Mouse (Mus musculus) neural tube, embryonic 13.5 days (tissue): ENCODE measurements at regions not wholly inside any gene's neighbourhood (a gene's known extent, or its start where the extent isn't known, plus 50 kb on each side); places are given as distances from the start of the nearest gene placed in this dataset.

Experiments
- ATAC-seq: fragments of 200-750 bp; cut with Nextera tagmentation; 2 replicates; pipeline ENCODE4 v1.8.0; 2017; ENCODE audit warnings: low read depth, mild to moderate bottlenecking, moderate TSS enrichment, moderate library complexity
- H3K27ac ChIP-seq: fragments of 300-500 bp; sonication (generic); replicated peaks from 2 replicates; pipeline ENCODE4 v1.5.1; 2015; ENCODE audit warnings: moderate library complexity, mild to moderate bottlenecking, inconsistent platforms
- H3K27me3 ChIP-seq: fragments of 300-500 bp; sonication (generic); 2 replicates; pipeline ENCODE4 v1.6.1; 2015; ENCODE audit warnings: mild to moderate bottlenecking, inconsistent platforms
- H3K36me3 ChIP-seq: fragments of 300-500 bp; sonication (generic); 2 replicates; pipeline ENCODE4 v1.6.1; 2015; ENCODE audit warnings: mild to moderate bottlenecking, inconsistent platforms
- H3K4me1 ChIP-seq: fragments of 300-500 bp; sonication (generic); replicated peaks from 2 replicates; pipeline ENCODE4 v1.6.1; 2015; ENCODE audit warnings: inconsistent platforms
- H3K4me2 ChIP-seq: fragments of 300-500 bp; sonication (generic); 2 replicates; pipeline ENCODE4 v1.6.1; 2015; ENCODE audit warnings: inconsistent platforms, mild to moderate bottlenecking, moderate library complexity
- H3K4me3 ChIP-seq: fragments of 300-500 bp; sonication (generic); 2 replicates; pipeline ENCODE4 v1.5.1; 2015; ENCODE audit warnings: mild to moderate bottlenecking, inconsistent platforms
- H3K9ac ChIP-seq: fragments of 300-500 bp; sonication (generic); 2 replicates; pipeline ENCODE4 v1.6.1; 2015; ENCODE audit warnings: moderate library complexity, mild to moderate bottlenecking, inconsistent platforms
- H3K9me3 ChIP-seq: fragments of 300-500 bp; sonication (generic); 2 replicates; pipeline ENCODE4 v1.6.1; 2016; ENCODE audit warnings: inconsistent platforms
- whole genome bisulfite sequencing: fragments of 180-500 bp; shearing (Covaris S2); methylation state at CpG from one replicate; pipeline ENCODE4 v1.1.7; 2015; 5-methylcytosine and 5-hydroxymethylcytosine counted together

DNA sequence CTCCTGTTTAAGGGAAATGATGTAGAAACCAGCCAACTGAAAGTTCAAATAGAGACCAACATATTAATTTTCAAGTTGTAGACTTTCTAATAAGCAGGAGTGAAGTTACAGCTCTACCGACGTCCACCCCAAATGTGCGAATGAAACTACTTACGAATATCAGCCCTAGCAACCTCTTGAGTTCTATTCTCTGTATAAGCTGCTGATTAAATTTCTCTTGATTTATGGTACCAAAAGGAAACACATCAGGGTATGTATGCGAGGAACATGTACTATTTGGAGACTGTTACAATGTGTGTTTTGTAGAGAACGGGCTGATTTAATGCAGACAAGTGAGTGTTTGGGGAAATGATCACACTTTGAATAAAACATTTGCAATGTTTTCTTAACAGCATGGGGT, 412.9 kb downstream of the Cd109 start:
- no peak for ATAC-seq
- H3K9ac ChIP-seq: no peak overlapping the region
- no peak overlapping the region for H3K4me3 ChIP-seq
- no peak overlapping the region for H3K4me2 ChIP-seq
- H3K9me3 ChIP-seq: no peaks in the 10 kb centered on the region
- H3K4me1 ChIP-seq: no peaks in the 10 kb centered on the region
- no peaks in the 10 kb centered on the region for H3K27me3 ChIP-seq
- no peak overlapping the region for H3K27ac ChIP-seq
- WGBS: 79% methylated on average over 6 of the region's 6 CpGs
- no peaks in the 10 kb centered on the region for H3K36me3 ChIP-seq

GRCm38 (mm10) chr9:79029456-79029855, 414.1 kb downstream of the Cd109 start:
- H3K4me3 ChIP-seq: no peak overlapping the region
- WGBS: 80% methylated on average over 9 of the region's 9 CpGs
- no peak overlapping the region for H3K27ac ChIP-seq
- no peak overlapping the region for H3K9ac ChIP-seq
- H3K4me1 ChIP-seq: no peaks in the 10 kb centered on the region
- ATAC-seq: no peak
- H3K4me2 ChIP-seq: no peak overlapping the region
- H3K9me3 ChIP-seq: no peaks in the 10 kb centered on the region
- H3K27me3 ChIP-seq: no peaks in the 10 kb centered on the region
- no peaks in the 10 kb centered on the region for H3K36me3 ChIP-seq

- H3K9me3 ChIP-seq: no peaks in the 10 kb centered on the region
- 82% methylated on average over 2 of the region's 2 CpGs for WGBS
- H3K36me3 ChIP-seq: no peaks in the 10 kb centered on the region
- H3K4me1 ChIP-seq: no peaks in the 10 kb centered on the region
- H3K9ac ChIP-seq: no peak overlapping the region
- H3K4me2 ChIP-seq: no peak overlapping the region
- H3K27ac ChIP-seq: no peak overlapping the region
- no peak for ATAC-seq
- no peaks in the 10 kb centered on the region for H3K27me3 ChIP-seq
- no peak overlapping the region for H3K4me3 ChIP-seq
Measured at GRCm38 (mm10) chr9:79035677-79036076, 420.3 kb downstream of the Cd109 start.

DNA sequence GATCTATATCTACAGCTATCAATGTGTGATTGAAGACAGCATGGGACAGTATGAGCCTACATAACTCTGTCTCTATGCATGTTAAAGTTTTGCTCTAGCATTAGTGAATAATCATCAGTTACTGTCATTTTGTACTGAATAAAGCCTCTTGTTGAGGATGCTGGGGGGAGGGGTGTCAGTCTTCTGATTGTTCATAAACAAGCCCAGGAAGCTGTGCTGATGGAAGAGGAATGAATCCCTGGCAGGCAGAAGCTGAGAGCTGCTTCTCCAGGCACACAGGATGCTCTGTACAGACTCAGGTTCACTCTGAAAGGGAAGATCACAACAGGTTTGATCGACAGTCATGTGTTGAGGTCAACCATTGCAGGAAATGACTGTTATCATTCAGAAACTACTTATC, 421.7 kb downstream of the Cd109 start:
- no peak overlapping the region for H3K9ac ChIP-seq
- 86% methylated on average over 1 of the region's 1 CpGs for WGBS
- H3K4me2 ChIP-seq: no peak overlapping the region
- H3K9me3 ChIP-seq: no peaks in the 10 kb centered on the region
- no peak overlapping the region for H3K27ac ChIP-seq
- ATAC-seq: no peak
- H3K27me3 ChIP-seq: no peaks in the 10 kb centered on the region
- H3K36me3 ChIP-seq: no peaks in the 10 kb centered on the region
- H3K4me1 ChIP-seq: no peaks in the 10 kb centered on the region
- no peak overlapping the region for H3K4me3 ChIP-seq

DNA sequence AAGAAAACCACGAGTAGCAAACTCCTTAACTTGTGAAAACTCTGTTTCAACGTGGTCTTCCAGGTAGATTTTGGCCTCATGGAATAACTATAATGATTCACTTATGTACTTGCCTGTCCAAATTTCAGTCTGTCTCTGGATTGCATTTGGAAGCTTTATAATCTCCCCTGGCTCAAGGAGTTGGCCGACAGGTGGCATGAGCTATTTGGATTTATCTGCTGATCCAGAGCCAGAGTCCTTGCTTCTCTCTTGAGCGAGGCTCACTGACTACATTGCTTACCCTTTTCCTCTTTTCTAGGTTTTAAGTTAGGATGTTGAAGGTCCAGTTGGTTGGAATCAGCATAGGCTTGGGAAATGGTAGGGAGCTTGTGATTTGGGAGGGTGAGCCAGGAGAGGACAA, 423.6 kb downstream of the Cd109 start:
- 90% methylated on average over 4 of the region's 4 CpGs for WGBS
- no peaks in the 10 kb centered on the region for H3K4me1 ChIP-seq
- no peaks in the 10 kb centered on the region for H3K36me3 ChIP-seq
- no peak overlapping the region for H3K4me3 ChIP-seq
- H3K9me3 ChIP-seq: no peaks in the 10 kb centered on the region
- no peak overlapping the region for H3K27ac ChIP-seq
- no peak for ATAC-seq
- H3K4me2 ChIP-seq: no peak overlapping the region
- no peaks in the 10 kb centered on the region for H3K27me3 ChIP-seq
- no peak overlapping the region for H3K9ac ChIP-seq

DNA sequence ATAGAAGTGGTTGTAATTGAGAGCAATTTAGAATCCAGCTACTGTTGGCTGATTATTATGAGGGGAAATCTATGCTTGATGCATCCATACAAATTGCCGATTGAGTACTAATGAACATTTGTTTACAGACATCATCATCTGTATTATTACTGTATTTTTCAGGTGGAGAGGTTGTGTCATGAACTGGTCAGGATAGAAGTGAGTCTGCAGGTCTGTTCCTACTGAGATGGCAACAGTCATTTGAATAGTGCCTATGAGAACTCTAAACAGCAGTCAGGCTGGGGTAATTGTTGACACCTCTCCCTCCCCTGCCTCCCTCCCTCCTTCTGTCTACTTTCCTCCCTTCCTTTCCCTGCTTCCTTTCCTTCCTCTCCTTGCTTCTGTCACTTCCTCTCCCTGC, 429.0 kb downstream of the Cd109 start:
- Histone ChIP-seq H3K27me3 (no peaks in the 10 kb centered on the region), H3K27ac (no peak overlapping the region), H3K36me3 (no peaks in the 10 kb centered on the region), H3K9me3 (no peaks in the 10 kb centered on the region), H3K4me1 (no peaks in the 10 kb centered on the region), H3K4me2 (no peak overlapping the region), H3K9ac (no peak overlapping the region), H3K4me3 (no peak overlapping the region)
- WGBS: 62% methylated on average over 1 of the region's 1 CpGs
- no peak for ATAC-seq

- WGBS: 7% methylated on average over 2 of the region's 2 CpGs
- Histone ChIP-seq H3K9ac (no peak overlapping the region), H3K4me1 (no peaks in the 10 kb centered on the region), H3K4me3 (no peak overlapping the region), H3K36me3 (no peaks in the 10 kb centered on the region), H3K27ac (no peak overlapping the region), H3K9me3 (no peaks in the 10 kb centered on the region), H3K27me3 (no peaks in the 10 kb centered on the region), H3K4me2 (no peak overlapping the region)
- no peak for ATAC-seq
Measured at GRCm38 (mm10) chr9:79045314-79045713, 430.0 kb downstream of the Cd109 start.

GRCm38 (mm10) chr9:79071961-79072360, 456.6 kb downstream of the Cd109 start:
- no peak overlapping the region for H3K4me2 ChIP-seq
- WGBS: 78% methylated on average over 3 of the region's 3 CpGs
- H3K27ac ChIP-seq: no peak overlapping the region
- H3K36me3 ChIP-seq: no peaks in the 10 kb centered on the region
- H3K4me1 ChIP-seq: no peaks in the 10 kb centered on the region
- H3K9ac ChIP-seq: no peak overlapping the region
- H3K9me3 ChIP-seq: no peaks in the 10 kb centered on the region
- no peak for ATAC-seq
- no peaks in the 10 kb centered on the region for H3K27me3 ChIP-seq
- no peak overlapping the region for H3K4me3 ChIP-seq

- Histone ChIP-seq H3K27me3 (no peaks in the 10 kb centered on the region), H3K4me3 (no peak overlapping the region), H3K9me3 (no peaks in the 10 kb centered on the region), H3K36me3 (no peaks in the 10 kb centered on the region), H3K4me2 (no peak overlapping the region), H3K27ac (no peak overlapping the region), H3K9ac (no peak overlapping the region), H3K4me1 (no peaks in the 10 kb centered on the region)
- ATAC-seq: no peak
- WGBS: 78% methylated on average over 2 of the region's 2 CpGs
Measured at GRCm38 (mm10) chr9:79109611-79110010, 494.3 kb downstream of the Cd109 start.

- Histone ChIP-seq H3K36me3 (no peaks in the 10 kb centered on the region), H3K27me3 (no peaks in the 10 kb centered on the region), H3K4me3 (no peak overlapping the region), H3K4me1 (no peaks in the 10 kb centered on the region), H3K9ac (no peak overlapping the region), H3K27ac (no peak overlapping the region), H3K9me3 (no peaks in the 10 kb centered on the region), H3K4me2 (no peak overlapping the region)
- 46% methylated on average over 2 of the region's 2 CpGs for WGBS
- ATAC-seq: no peak
Measured at GRCm38 (mm10) chr9:79111326-79111725, 496.0 kb downstream of the Cd109 start.

DNA sequence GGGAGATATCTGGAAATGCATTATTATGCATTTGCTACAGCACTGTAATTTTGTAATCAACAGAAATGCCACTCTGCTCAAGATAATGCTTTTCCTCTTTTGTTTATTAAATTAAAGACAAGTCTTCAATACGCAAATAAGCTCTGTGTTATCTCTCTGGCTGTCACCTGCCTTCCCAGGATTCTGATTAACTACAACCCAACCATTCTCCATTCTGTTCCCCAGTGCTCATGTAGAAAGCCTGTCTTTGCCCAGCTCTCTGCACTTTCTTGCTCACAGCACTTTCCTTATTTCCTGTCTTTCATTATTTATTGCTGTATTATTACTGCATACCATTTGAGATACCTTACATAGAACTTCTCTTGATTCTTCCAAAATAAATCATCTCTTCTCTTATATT, 525.6 kb downstream of the Cd109 start:
- no peak overlapping the region for H3K9ac ChIP-seq
- 95% methylated on average over 1 of the region's 1 CpGs for WGBS
- H3K27ac ChIP-seq: no peak overlapping the region

GRCm38 (mm10) chr9:79146004-79146403, 530.7 kb downstream of the Cd109 start:
- no peak overlapping the region for H3K27ac ChIP-seq
- ATAC-seq: no peak
- H3K36me3 ChIP-seq: no peaks in the 10 kb centered on the region
- H3K9ac ChIP-seq: no peak overlapping the region
- no peak overlapping the region for H3K4me3 ChIP-seq
- H3K4me1 ChIP-seq: no peaks in the 10 kb centered on the region
- H3K4me2 ChIP-seq: no peak overlapping the region
- no peaks in the 10 kb centered on the region for H3K27me3 ChIP-seq
- 84% methylated on average over 3 of the region's 3 CpGs for WGBS
- no peaks in the 10 kb centered on the region for H3K9me3 ChIP-seq

More for the DNA sequence above, 525.6 kb downstream of the Cd109 start:
- H3K27me3 ChIP-seq: no peaks in the 10 kb centered on the region
- no peaks in the 10 kb centered on the region for H3K9me3 ChIP-seq
- no peak overlapping the region for H3K4me3 ChIP-seq
- no peaks in the 10 kb centered on the region for H3K4me1 ChIP-seq
- H3K36me3 ChIP-seq: no peaks in the 10 kb centered on the region
- no peak overlapping the region for H3K4me2 ChIP-seq
- no peak for ATAC-seq

DNA sequence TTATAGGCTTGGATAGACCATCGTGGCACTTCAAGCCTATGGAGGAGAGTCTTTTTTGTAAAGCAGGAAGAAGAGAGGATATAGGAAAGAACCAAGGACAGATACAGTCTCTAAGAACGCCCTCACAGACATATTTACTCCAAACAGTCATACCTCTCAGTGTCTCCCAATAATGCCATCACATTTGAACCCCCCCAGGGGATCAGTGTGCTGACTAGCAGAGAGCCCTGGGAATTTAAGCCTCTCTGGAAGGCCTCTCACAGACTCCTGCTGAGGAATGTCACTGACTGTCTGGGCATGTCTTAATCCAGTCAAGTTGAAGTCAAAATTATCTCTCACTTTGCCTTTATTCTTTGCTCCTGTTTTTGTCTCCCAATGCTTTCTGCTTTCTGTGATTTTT, 550.2 kb downstream of the Cd109 start:
- no peak for ATAC-seq
- Histone ChIP-seq H3K9me3 (no peaks in the 10 kb centered on the region), H3K4me2 (no peak overlapping the region), H3K27me3 (no peaks in the 10 kb centered on the region), H3K27ac (no peak overlapping the region), H3K4me1 (no peaks in the 10 kb centered on the region), H3K36me3 (no peaks in the 10 kb centered on the region), H3K4me3 (no peak overlapping the region), H3K9ac (no peak overlapping the region)
- WGBS: 65% methylated on average over 2 of the region's 2 CpGs

DNA sequence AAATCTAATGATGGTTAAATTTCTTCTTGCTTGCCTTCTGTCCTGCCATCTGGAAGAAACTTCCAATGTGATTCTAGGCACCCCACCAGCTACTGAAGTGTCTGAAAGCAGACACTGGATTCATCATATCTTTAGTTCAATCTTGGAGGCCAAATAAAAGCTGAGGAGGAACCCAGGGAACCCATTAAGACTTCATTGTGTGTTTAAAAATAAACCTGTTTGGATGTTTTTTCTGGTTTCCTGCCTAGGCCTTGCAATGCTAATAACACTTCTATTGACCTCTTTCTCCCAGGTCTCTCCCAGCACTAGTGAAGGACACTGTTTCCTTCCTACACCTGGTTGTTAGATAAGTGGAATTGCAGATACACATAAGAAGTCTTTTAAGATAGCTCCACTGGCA, 545.6 kb downstream of the Col12a1 start:
- no peak overlapping the region for H3K27ac ChIP-seq
- no peak overlapping the region for H3K9ac ChIP-seq
- ATAC-seq: no peak
- H3K4me3 ChIP-seq: no peak overlapping the region
- no peaks in the 10 kb centered on the region for H3K9me3 ChIP-seq
- H3K4me2 ChIP-seq: no peak overlapping the region
- no peaks in the 10 kb centered on the region for H3K4me1 ChIP-seq
- H3K27me3 ChIP-seq: no peaks in the 10 kb centered on the region
- no peaks in the 10 kb centered on the region for H3K36me3 ChIP-seq
